Mouse (Mus musculus) CH12.LX (cell line): ENCODE results near the gene Kif26b. TPM values are rescaled to one million over a fixed set of nuclear protein-coding genes. Genes with fewer than 3 reads are reported as not detected.

Source experiments
- DNase-seq: peaks from one replicate; pipeline ENCODE4 v3.0.0-alpha.2; 2013; ENCODE audit errors: extremely low read depth
- H3K27ac ChIP-seq: 2 replicates; pipeline ENCODE4 v1.5.1; 2012; ENCODE audit warnings: low read depth, mild to moderate bottlenecking, control low read depth, moderate library complexity; ENCODE audit not compliant: insufficient read depth
- H3K27me3 ChIP-seq: replicated peaks from 2 replicates; pipeline ENCODE3; 2012; ENCODE audit warnings: inconsistent platforms
- H3K36me3 ChIP-seq, 2 experiments: replicated peaks in 1 of 2; 2 replicates each; pipeline versions ENCODE3 to v1.6.1; 2012; ENCODE audit warnings: inconsistent platforms in 1 of 2, low read length in 1 of 2, mild to moderate bottlenecking in 1 of 2, mixed read lengths in 1 of 2, moderate library complexity in 1 of 2; ENCODE audit not compliant: control insufficient read depth in 1 of 2, insufficient read depth in 1 of 2
- H3K4me1 ChIP-seq, 2 experiments: 2 replicates each; pipeline ENCODE4 v1.6.1; 2012; ENCODE audit warnings: inconsistent platforms in 1 of 2, moderate library complexity in 1 of 2; ENCODE audit not compliant: insufficient read depth in 2 of 2, control insufficient read depth in 1 of 2
- H3K4me2 ChIP-seq: 2 replicates; pipeline ENCODE4 v1.6.1; 2012; ENCODE audit warnings: low read depth, mild to moderate bottlenecking, control low read depth; ENCODE audit not compliant: poor library complexity, insufficient read depth, severe bottlenecking
- H3K4me3 ChIP-seq, 3 experiments: fragments of 150-350 bp in 1 of 3; sonication (generic) in 1 of 3; replicated peaks in 1 of 3; 2 replicates each; pipeline versions ENCODE3 to v1.5.1; 2011 to 2012; ENCODE audit warnings: low read depth in 2 of 3, low read length in 2 of 3, mild to moderate bottlenecking in 2 of 3, moderate library complexity in 2 of 3, control low read depth in 1 of 3, improper control_type of control experiment in 1 of 3, inconsistent platforms in 1 of 3, mixed read lengths in 1 of 3; ENCODE audit not compliant: poor library complexity in 1 of 3
- H3K79me2 ChIP-seq: replicated peaks from 2 replicates; pipeline ENCODE4 v1.6.1; 2012; ENCODE audit warnings: mild to moderate bottlenecking, moderate library complexity; ENCODE audit not compliant: control insufficient read depth, poor library complexity, insufficient read depth, severe bottlenecking; ENCODE audit errors: extremely low read depth
- H3K9ac ChIP-seq: 2 replicates; pipeline ENCODE4 v1.6.1; 2012; ENCODE audit warnings: low read depth, mild to moderate bottlenecking, control low read depth, moderate library complexity; ENCODE audit not compliant: insufficient read depth
- H3K9me3 ChIP-seq: replicated peaks from 2 replicates; pipeline ENCODE3; 2012; ENCODE audit warnings: low read length, inconsistent platforms, mixed read lengths
- BHLHE40 ChIP-seq: IDR thresholded peaks from 2 replicates; pipeline ENCODE4 v1.6.1; 2011; ENCODE audit warnings: mild to moderate bottlenecking, low read depth, low read length, improper control_type of control experiment
- CHD2 ChIP-seq: IDR thresholded peaks from 2 replicates; pipeline ENCODE4 v1.6.1; 2011; ENCODE audit warnings: low read length, improper control_type of control experiment
- CTCF ChIP-seq, 2 experiments: IDR thresholded peaks in 1 of 2; conservative IDR thresholded peaks in 1 of 2; 2 replicates each; pipeline ENCODE4 v1.5.1; 2011 to 2012; ENCODE audit warnings: low read depth in 2 of 2, low read length in 2 of 2, improper control_type of control experiment in 1 of 2, inconsistent platforms in 1 of 2, mild to moderate bottlenecking in 1 of 2, moderate library complexity in 1 of 2
- E2F4 ChIP-seq: IDR thresholded peaks from 2 replicates; pipeline ENCODE4 v1.6.1; 2011; ENCODE audit warnings: low read depth, low read length, improper control_type of control experiment; ENCODE audit not compliant: insufficient replicate concordance
- EP300 ChIP-seq: IDR thresholded peaks from 2 replicates; pipeline ENCODE4 v1.6.1; 2011; ENCODE audit warnings: low read length, improper control_type of control experiment
- HCFC1 ChIP-seq: IDR thresholded peaks from 2 replicates; pipeline ENCODE4 v1.6.1; 2012; ENCODE audit warnings: low read depth, mild to moderate bottlenecking, inconsistent platforms, low read length, improper control_type of control experiment
- IRF4 ChIP-seq: IDR thresholded peaks from 2 replicates; pipeline ENCODE4 v1.6.1; 2014; ENCODE audit warnings: low read depth, mild to moderate bottlenecking, inconsistent platforms, low read length, improper control_type of control experiment
- JUN ChIP-seq: IDR thresholded peaks from 2 replicates; pipeline ENCODE4 v1.6.1; 2011; ENCODE audit warnings: low read depth, mild to moderate bottlenecking, low read length, improper control_type of control experiment, moderate library complexity; ENCODE audit not compliant: insufficient read depth
- JUND ChIP-seq: conservative IDR thresholded peaks from 2 replicates; pipeline ENCODE4 v1.6.1; 2011; ENCODE audit warnings: low read depth, low read length, improper control_type of control experiment
- KAT2A ChIP-seq: IDR thresholded peaks from 2 replicates; pipeline ENCODE4 v1.6.1; 2012; ENCODE audit warnings: low read length, improper control_type of control experiment, inconsistent platforms; ENCODE audit not compliant: insufficient replicate concordance
- MAFK ChIP-seq: IDR thresholded peaks from 2 replicates; pipeline ENCODE4 v1.6.1; 2011; ENCODE audit warnings: low read length, improper control_type of control experiment; ENCODE audit not compliant: insufficient replicate concordance
- MAZ ChIP-seq: IDR thresholded peaks from 2 replicates; pipeline ENCODE4 v1.6.1; 2012; ENCODE audit warnings: low read depth, mild to moderate bottlenecking, inconsistent platforms, low read length, improper control_type of control experiment, moderate library complexity
- MEF2A ChIP-seq: IDR thresholded peaks from 2 replicates; pipeline ENCODE4 v1.6.1; 2014; ENCODE audit warnings: low read depth, mild to moderate bottlenecking, inconsistent platforms, low read length, improper control_type of control experiment, borderline replicate concordance
- MXI1 ChIP-seq: IDR thresholded peaks from 2 replicates; pipeline ENCODE4 v1.6.1; 2011; ENCODE audit warnings: mild to moderate bottlenecking, low read depth, low read length, improper control_type of control experiment
- MYC ChIP-seq: IDR thresholded peaks from 2 replicates; pipeline ENCODE4 v1.6.1; 2011; ENCODE audit warnings: low read depth, mild to moderate bottlenecking, improper control_type of control experiment, low read length
- NELFE ChIP-seq: IDR thresholded peaks from 2 replicates; pipeline ENCODE4 v1.6.1; 2011; ENCODE audit warnings: low read depth, low read length, improper control_type of control experiment
- PAX5 ChIP-seq: IDR thresholded peaks from 2 replicates; pipeline ENCODE4 v1.6.1; 2012; ENCODE audit warnings: low read length, inconsistent platforms, mixed read lengths
- POLR2A ChIP-seq: IDR thresholded peaks from 2 replicates; pipeline ENCODE4 v1.6.1; 2011; ENCODE audit warnings: low read depth, mild to moderate bottlenecking, improper control_type of control experiment, low read length
- POLR2AphosphoS2 ChIP-seq: IDR thresholded peaks from 2 replicates; pipeline ENCODE4 v1.6.1; 2011; ENCODE audit warnings: low read depth, low read length, improper control_type of control experiment
- RAD21 ChIP-seq: IDR thresholded peaks from 2 replicates; pipeline ENCODE4 v1.6.1; 2011; ENCODE audit warnings: low read depth, mild to moderate bottlenecking, low read length, improper control_type of control experiment, moderate library complexity
- RCOR1 ChIP-seq: conservative IDR thresholded peaks from 2 replicates; pipeline ENCODE4 v1.6.1; 2012; ENCODE audit warnings: low read depth, mild to moderate bottlenecking, inconsistent platforms, low read length, improper control_type of control experiment
- SIN3A ChIP-seq: IDR thresholded peaks from 2 replicates; pipeline ENCODE4 v1.6.1; 2012; ENCODE audit warnings: low read length, improper control_type of control experiment, inconsistent platforms
- SMC3 ChIP-seq: IDR thresholded peaks from 2 replicates; pipeline ENCODE4 v1.6.1; 2011; ENCODE audit warnings: low read depth, low read length, improper control_type of control experiment
- TBP ChIP-seq: conservative IDR thresholded peaks from 2 replicates; pipeline ENCODE4 v1.6.1; 2011; ENCODE audit warnings: low read depth, low read length, improper control_type of control experiment
- TCF12 ChIP-seq: IDR thresholded peaks from 2 replicates; pipeline ENCODE4 v1.6.1; 2014; ENCODE audit warnings: low read depth, mild to moderate bottlenecking, inconsistent platforms, low read length, improper control_type of control experiment
- UBTF ChIP-seq: IDR thresholded peaks from 2 replicates; pipeline ENCODE4 v1.6.1; 2012; ENCODE audit warnings: low read depth, mild to moderate bottlenecking, inconsistent platforms, low read length, improper control_type of control experiment, moderate library complexity
- USF1 ChIP-seq: IDR thresholded peaks from 2 replicates; pipeline ENCODE4 v1.6.1; 2014; ENCODE audit warnings: low read depth, mild to moderate bottlenecking, inconsistent platforms, low read length, improper control_type of control experiment
- ZKSCAN1 ChIP-seq: IDR thresholded peaks from 2 replicates; pipeline ENCODE4 v1.6.1; 2012; ENCODE audit warnings: low read depth, inconsistent platforms, low read length, improper control_type of control experiment, borderline replicate concordance
- ZMIZ1 ChIP-seq: IDR thresholded peaks from 2 replicates; pipeline ENCODE4 v1.6.1; 2012; ENCODE audit warnings: low read depth, mild to moderate bottlenecking, inconsistent platforms, low read length, improper control_type of control experiment
- dilution Hi-C: fragments of 300-500 bp; cut with MboI; formaldehyde crosslinking; loops from 2 replicates; pipeline ENCODE4 v1.14.3; 2020; ENCODE audit warnings: low sequenced_read_pairs; ENCODE audit not compliant: extremely low pct_unique_long_range_greater_than_20kb, extremely low pct_ligation_motif_present
- in situ Hi-C: fragments of 300-500 bp; cut with MboI; formaldehyde crosslinking; loops from 3 replicates; pipeline ENCODE4 v1.14.3; 2019; ENCODE audit warnings: low sequenced_read_pairs, low pct_ligation_motif_present, low pct_unique_long_range_greater_than_20kb, mixed read lengths
- polyA plus RNA-seq: library from polyadenylated mRNA; unstranded; fragments of >175 nt; gene quantifications from 2 replicates; pipeline ENCODE4 v1.2.1, GENCODE M21; 2012; ENCODE audit warnings: low read depth; ENCODE audit not compliant: insufficient read length
- total RNA-seq, 2 experiments: library from RNA; depleted of rRNA; stranded (reverse); fragments of 300-350 nt in 1 of 2; fragments of >200 nt in 1 of 2; gene quantifications; 2 replicates each; pipeline ENCODE4 v1.2.3; 2012 to 2014

Gene Kif26b
- total and polyA plus RNA-seq, 3 experiments = 0.09 TPM; not detected in 2

DNA sequence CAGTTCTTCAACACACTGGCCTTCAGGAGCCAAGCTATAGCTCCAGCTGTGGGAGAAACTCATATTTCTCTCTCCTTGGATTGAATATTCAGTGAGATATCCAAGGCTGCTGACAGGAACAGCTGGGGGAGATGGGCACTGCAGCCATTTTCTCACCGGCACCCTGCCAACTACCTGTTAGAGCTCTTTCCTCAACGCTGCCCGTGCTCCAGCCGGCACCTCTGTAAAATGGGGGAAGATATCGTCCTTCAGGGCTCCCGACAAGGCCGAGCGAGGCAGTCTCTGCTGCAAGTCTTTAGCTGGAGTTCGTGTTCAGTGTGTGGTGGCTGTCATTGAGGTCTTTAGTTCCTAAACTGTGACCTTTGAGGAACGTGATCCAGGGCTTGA, 24.0 kb downstream of the Kif26b start:
- in situ Hi-C loops (no loop called here), dilution Hi-C loops (no loop called here)
- Histone ChIP-seq H3K4me3 (no peak overlapping the region), H3K4me1 (peaks cover 4 to 15% of the 10 kb centered on the region in 2 experiments; a peak in 2 of 4 replicates), H3K9ac (no peak overlapping the region), H3K9me3 (no peaks in the 10 kb centered on the region), H3K36me3 (no peaks in the 10 kb centered on the region), H3K27me3 (no peaks in the 10 kb centered on the region), H3K79me2 (no peaks in the 10 kb centered on the region), H3K27ac (no peak overlapping the region), H3K4me2 (no peak overlapping the region)
- TF ChIP-seq JUN = no peak
- no peak for TF ChIP-seq E2F4
- TF ChIP-seq JUND = no peak
- no peak for TF ChIP-seq POLR2AphosphoS2
- TF ChIP-seq MXI1 = no peak
- TF ChIP-seq ZKSCAN1 = no peak
- TF ChIP-seq UBTF = no peak
- TF ChIP-seq PAX5 = no peak
- TF ChIP-seq MAFK = no peak
- TF ChIP-seq NELFE = no peak
- no peak for TF ChIP-seq CHD2
- no peak for TF ChIP-seq RCOR1
- no peak for TF ChIP-seq USF1
- TF ChIP-seq POLR2A = no peak
- TF ChIP-seq IRF4 = no peak
- no peak for TF ChIP-seq BHLHE40
- no peak for TF ChIP-seq CTCF (conservative IDR thresholded peaks at IDR 0.05 in 1 of 2, IDR thresholded peaks at IDR 0.05 in 1 of 2; ENCODE audit: low read depth in 2 of 2, low read length in 2 of 2)
- TF ChIP-seq MYC = no peak
- no peak for TF ChIP-seq RAD21
- TF ChIP-seq EP300 = no peak
- DNase-seq = no peak

DNA sequence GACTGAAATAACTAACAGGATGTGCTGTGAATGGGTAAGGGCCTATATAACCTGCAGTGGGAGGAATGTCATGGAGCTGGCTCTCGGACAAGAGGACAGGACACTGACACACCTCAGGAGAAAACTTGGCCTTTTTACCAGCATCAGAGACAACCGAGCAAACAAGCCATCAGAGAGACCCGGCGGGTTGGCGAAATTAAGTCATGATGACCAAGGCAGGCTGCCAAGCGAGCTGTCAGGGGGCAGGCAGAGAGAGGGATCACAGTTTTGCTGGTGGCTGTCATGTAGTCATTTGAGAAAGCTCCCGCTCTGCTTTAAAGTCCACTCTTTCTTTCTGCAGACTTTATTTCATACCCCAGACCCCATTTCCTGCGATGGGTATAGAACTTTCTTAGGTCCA, 27.3 kb downstream of the Kif26b start:
- no peaks in the 10 kb centered on the region for H3K27me3 ChIP-seq
- H3K9ac ChIP-seq = no peak overlapping the region
- no peaks in the 10 kb centered on the region for H3K79me2 ChIP-seq
- dilution Hi-C loops (no loop called here), in situ Hi-C loops (no loop called here)
- H3K4me2 ChIP-seq = no peak overlapping the region
- no peak for DNase-seq
- H3K9me3 ChIP-seq = peaks cover 4% of the 10 kb centered on the region
- H3K36me3 ChIP-seq = no peaks in the 10 kb centered on the region
- no peak overlapping the region for H3K27ac ChIP-seq
- no peak for TF ChIP-seq SMC3
- no peak for TF ChIP-seq TBP
- TF ChIP-seq HCFC1 = no peak
- TF ChIP-seq JUND = no peak
- no peak for TF ChIP-seq RAD21
- no peak for TF ChIP-seq PAX5
- no peak for TF ChIP-seq POLR2A
- no peak for TF ChIP-seq RCOR1
- no peak for TF ChIP-seq UBTF
- no peak for TF ChIP-seq ZMIZ1
- no peak for TF ChIP-seq KAT2A
- TF ChIP-seq MEF2A = no peak
- no peak for TF ChIP-seq ZKSCAN1
- no peak for TF ChIP-seq TCF12
- no peak for TF ChIP-seq MAZ
- no peak for TF ChIP-seq SIN3A
- TF ChIP-seq MYC = no peak
- TF ChIP-seq USF1 = no peak
- no peak for TF ChIP-seq NELFE
- H3K4me3 ChIP-seq = no peak overlapping the region
- H3K4me1 ChIP-seq = peaks cover 4 to 15% of the 10 kb centered on the region in 2 experiments; a peak in 2 of 4 replicates
